Mouse (Mus musculus) testis, postnatal 10 days (tissue): ENCODE measurements at regions not wholly inside any gene's neighbourhood (a gene's known extent, or its start where the extent isn't known, plus 50 kb on each side); places are given as distances from the start of the nearest gene placed in this dataset.
A peak's percentile ranks its signal among the peaks of the same experiment; 100 is the strongest.

ENCODE experiments used
- DNase-seq: peaks from one replicate; pipeline ENCODE4 v3.0.0; 2021; ENCODE audit warnings: low spot score

- no peak for DNase-seq
Observed at GRCm38 (mm10) chr7:115192482-115192881, 449.0 kb downstream of the Insc start.

GRCm38 (mm10) chr7:115192992-115193761, 449.7 kb downstream of the Insc start:
- no peak for DNase-seq

DNA sequence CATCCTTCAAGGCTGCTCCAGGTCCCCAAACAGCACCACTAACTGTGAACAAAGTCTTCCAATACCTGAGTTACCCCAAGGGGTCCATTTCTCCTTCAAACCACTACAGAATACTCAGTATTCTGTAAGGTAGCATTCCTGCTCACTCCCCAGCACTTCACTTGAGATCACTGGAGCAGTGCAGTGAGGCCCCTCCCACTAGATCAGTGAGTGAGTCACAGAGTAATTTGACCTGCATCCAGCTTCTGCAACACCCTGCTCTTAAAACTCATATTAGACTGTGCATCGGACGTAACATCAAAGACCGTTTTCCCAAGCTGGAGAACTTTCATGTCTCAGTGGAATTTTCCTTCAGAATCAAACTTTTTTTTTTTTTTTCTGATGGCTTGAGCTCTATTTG, 461.4 kb downstream of the Insc start:
- DNase-seq, result no peak

GRCm38 (mm10) chr7:115206479-115207134, 463.1 kb downstream of the Insc start:
- no peak for DNase-seq

GRCm38 (mm10) chr7:115208781-115209180, 465.3 kb downstream of the Insc start:
- DNase-seq, result no peak

DNA sequence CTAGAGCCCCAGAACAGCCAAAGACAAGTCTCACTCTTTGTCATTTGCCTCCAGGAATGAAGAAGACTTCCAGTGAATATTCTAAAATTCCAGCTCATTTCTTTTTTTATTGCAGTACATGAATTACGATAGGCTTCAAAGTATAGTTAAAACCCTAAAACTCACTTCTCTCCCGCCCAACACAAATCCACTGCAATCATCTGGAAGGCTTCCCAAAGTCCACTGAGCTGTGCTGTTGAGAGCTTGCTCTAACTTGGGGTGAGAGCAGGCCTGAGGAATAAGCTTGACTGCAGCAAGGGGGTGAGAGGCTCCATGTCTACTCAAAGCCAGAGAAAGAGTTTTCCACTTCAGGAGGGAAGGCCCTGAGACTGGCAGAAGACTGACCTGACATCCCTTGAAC, 466.5 kb downstream of the Insc start:
- no peak for DNase-seq

GRCm38 (mm10) chr7:115216838-115217237, 473.3 kb downstream of the Insc start:
- DNase-seq, result peak; percentile 88

DNA sequence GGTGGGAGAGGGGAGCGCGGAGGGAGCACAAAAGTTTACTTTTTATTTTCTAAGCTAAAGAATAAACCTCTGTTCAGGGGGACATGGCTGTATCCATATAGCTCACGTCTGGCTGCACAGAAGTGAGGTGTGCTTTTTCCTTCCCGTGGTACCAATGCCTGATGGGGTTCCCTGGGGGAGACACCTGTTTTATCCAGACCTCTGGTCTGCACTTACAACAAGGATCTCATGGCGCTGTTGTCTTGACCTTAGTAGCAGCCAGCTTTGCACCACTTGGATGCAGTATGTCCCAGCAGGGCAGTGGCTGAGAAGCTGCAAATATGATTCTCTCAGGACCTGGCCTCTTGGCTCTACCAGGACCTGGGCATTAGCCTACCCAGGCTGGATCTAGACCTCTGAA, 473.8 kb downstream of the Insc start:
- peak; percentile 43 for DNase-seq

DNA sequence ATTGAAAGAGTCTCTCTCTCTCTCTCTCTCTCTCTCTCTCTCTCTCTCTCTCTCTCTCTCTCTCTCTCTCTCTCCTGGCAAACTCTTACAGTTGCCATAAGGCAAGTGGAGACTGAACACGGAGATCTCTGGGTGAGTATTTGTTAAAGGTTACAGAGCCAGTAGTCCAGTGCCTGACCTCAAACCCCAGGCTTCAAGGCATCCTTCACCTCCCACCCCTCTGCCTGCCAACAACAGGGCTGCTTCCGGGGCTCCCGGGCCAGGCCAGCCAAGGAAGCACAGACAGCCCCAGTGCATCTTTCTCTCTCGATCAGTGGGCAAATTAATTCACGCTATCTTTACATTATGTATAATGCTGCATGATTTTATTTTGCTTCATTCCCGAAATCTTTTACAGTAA, 474.2 kb downstream of the Insc start:
- DNase-seq, result no peak

- no peak for DNase-seq
Observed at GRCm38 (mm10) chr7:115218596-115219180, 475.2 kb downstream of the Insc start.

GRCm38 (mm10) chr7:115222642-115223041, 479.1 kb downstream of the Insc start:
- DNase-seq, result no peak

DNA sequence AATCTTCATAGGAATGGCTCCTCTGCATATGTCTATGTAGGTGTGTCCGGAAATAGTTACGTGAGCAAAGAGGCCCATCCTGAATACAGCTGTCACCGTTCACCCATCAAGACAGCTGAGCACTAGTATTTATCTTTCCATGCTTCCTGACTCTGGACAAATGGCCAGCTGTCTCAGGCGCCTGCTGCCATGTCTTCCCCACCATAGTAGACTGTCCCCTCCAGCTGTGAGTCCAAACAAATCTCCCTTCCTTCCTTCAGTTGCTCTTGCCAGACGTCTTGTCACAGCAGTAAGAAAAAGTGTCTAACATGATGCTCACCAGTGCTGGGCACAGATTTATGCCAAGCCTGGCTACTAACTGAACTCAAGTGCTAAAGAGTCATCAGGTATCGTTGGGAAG, 487.0 kb downstream of the Insc start:
- DNase-seq, result no peak

- DNase-seq, result no peak
Observed at GRCm38 (mm10) chr7:115233850-115234436, 490.4 kb downstream of the Insc start.

DNA sequence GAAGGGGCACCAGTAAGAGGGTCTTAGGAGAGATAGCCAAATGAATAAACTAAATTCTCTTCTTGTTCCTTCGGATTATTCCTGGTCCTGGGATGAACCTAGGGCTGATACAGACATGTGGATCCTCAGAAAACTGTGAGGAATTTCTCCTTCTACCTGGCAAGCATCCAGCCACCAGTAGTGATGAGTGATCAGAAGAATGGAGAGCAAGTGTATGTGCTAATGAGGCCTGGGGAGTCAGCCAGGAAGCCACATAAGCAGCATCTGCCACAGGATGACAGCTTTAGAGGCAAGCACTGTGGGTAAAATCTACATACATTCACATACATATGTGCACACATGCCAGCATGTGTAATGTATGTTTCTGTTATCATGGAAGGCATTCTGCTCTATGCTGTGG, 493.6 kb downstream of the Insc start:
- no peak for DNase-seq

DNA sequence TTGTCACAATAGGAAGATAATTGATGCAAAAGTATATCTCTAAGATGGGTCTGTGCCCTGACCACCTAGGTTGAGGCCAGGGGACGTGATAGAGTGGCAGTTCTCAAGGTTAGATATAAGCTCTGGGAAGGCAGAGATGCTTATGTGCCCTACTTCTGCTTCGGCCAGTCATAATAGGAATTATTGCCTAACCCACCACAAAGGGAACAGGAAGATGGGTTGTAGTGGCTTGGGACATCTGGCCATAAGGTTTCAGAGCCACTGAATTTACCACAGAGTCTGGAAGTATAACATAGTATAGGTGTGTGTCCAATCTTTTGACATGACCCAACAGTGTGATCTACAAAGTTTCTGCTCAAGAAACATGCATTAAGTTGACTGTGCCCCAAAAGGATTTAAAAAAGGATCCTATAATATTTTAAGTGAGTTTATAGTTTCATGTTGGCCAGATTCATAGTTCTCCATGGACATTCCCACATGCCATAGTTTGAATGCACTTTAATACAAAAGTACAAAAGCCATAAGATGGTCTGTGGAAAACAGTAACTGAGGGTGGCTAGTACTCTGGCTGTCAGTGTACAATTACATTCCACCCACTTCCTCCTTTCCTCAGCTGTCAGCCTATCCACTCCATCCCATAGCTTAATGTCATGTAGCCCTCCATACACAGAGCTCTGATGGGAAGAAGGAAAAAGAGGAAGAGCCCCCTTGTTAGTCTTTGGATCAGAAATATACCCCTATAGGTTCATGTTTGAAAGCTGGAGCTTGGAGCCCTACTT, 508.3 kb downstream of the Insc start:
- DNase-seq, result no peak

DNA sequence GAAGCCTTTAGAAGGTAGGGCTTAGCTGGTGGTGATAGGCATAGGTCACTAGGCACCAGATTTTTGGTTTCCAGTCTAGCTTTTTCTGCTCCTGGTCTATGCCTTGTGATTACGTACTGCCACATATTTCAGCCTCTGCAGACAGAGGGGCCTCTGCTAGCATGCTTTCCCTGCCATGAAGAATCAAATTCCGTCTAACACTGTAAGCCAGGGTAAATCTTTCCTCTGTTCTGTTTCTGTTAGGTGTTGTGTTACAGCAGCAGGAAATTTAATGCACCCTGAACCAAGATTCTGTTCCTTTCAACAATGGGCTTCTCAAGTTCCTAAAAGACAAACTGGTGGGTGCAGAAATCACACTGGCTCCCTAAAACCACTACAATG, 508.9 kb downstream of the Insc start:
- DNase-seq, result no peak

GRCm38 (mm10) chr7:115258626-115259025, 515.1 kb downstream of the Insc start:
- no peak for DNase-seq

DNA sequence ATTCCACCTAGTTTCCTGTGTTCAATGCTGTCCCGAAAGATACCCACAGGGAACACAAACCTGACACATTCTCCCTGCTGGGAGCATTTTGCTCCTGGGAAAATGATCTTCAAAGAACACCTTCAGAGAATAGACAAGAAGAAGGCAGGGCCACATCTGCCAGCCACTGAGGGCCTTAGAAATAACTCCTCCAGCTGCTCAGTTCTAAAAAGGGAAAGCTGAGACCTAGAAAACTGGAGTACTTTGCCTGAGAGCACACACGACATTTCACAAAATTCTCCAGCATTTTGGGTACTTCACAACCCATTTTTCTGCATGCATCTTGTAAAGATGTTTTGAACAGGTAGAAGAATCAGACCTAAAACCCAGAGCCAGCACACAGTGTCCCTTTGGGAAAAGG, 519.6 kb downstream of the Insc start:
- DNase-seq, result no peak

DNA sequence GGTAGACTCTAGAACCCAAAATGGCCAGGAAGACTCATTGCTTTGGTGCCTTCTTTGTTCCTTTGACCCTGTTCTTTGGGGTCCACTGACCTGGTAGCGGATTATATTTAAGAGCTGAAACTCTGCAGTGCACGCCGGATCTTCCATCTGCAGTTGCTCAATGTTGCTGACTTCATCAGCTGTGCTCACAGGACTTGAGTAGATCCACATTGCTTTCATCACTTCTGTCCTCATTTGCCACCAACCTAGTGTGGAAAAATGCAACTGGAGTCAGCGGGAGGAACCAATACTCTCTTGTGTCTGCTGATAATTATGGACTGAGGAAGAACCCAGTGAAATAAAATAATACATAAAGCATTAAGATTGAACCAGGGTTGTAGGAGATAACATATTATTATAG, 522.6 kb downstream of the Insc start:
- no peak for DNase-seq

- DNase-seq, result no peak
Observed at GRCm38 (mm10) chr7:115270803-115271202, 527.3 kb downstream of the Insc start.

GRCm38 (mm10) chr7:115274836-115275235, 531.3 kb downstream of the Insc start:
- DNase-seq, result peak; percentile 48

- no peak for DNase-seq
Observed at GRCm38 (mm10) chr7:115290801-115291417, 547.4 kb downstream of the Insc start.
